Mouse (Mus musculus) embryonic fibroblast, embryonic 13.5 days (primary cell): ENCODE results near the gene Fam241b.

ENCODE experiments used
- CTCF ChIP-seq: IDR thresholded peaks from 2 replicates; pipeline ENCODE4 v1.5.1; 2011; ENCODE audit warnings: mild to moderate bottlenecking, control low read depth, low read length, moderate library complexity, borderline replicate concordance; ENCODE audit not compliant: insufficient read depth
- POLR2A ChIP-seq: IDR thresholded peaks from 2 replicates; pipeline ENCODE4 v1.6.1; 2011; ENCODE audit warnings: low read depth, mild to moderate bottlenecking, control low read depth, low read length, moderate library complexity

DNA sequence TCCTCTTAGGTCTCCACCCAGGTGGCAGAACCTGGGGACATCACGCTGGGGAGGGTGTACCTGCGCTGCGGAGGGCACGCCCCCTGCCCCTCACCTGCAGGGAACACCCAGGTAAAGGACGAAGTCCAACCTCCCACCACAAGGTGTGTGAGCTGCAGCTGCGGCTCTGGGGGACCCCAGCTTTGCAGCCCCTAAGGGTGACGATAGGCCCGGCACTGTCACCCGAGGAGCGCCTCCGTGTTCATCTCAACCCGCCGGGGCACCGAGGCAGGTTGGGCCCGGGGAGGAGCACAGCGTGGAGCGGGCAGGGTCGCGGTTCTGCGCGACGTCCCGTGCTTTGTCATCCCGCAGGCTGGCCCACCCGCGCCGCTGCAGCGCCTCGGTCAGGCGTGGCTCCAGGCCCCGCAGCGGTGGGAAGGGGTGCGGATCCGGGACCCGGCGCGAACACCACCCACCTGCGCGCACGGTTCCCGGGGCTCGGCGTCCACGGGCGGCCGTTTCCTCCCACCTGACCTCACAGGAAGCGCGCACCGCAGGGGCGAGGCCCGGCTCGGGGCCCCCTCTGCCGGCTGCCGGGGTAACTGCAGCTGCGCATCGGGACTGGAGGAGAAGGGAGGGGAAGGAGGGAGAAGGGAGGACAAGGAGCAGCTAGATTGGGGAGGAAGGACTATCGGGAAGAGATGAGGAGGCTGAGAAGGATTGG, 33.1 kb downstream of the Fam241b start:
- peak; percentile 27; the same call in 1 of the 2 replicates for TF ChIP-seq CTCF
- no peak for TF ChIP-seq POLR2A
